Mouse (Mus musculus) intestine, embryonic 14.5 days (tissue): ENCODE measurements at regions not wholly inside any gene's neighbourhood (a gene's known extent, or its start where the extent isn't known, plus 50 kb on each side); places are given as distances from the start of the nearest gene placed in this dataset.

Experiments used
- ATAC-seq: fragments of 200-750 bp; cut with Nextera tagmentation; replicated peaks from 2 replicates; pipeline ENCODE4 v1.8.0; 2017; ENCODE audit warnings: low read depth, moderate number of reproducible peaks, moderate TSS enrichment, moderate library complexity; ENCODE audit not compliant: low FRiP score, low TSS enrichment
- DNase-seq: peaks from one replicate; pipeline ENCODE4 v3.0.0-alpha.2; 2018; ENCODE audit warnings: low spot score
- H3K27ac ChIP-seq: fragments of 300-500 bp; sonication (generic); 2 replicates; pipeline ENCODE4 v1.5.1; 2014; ENCODE audit warnings: low read depth, mild to moderate bottlenecking, control low read depth
- H3K27me3 ChIP-seq: fragments of 300-500 bp; sonication (generic); replicated peaks from 2 replicates; pipeline ENCODE4 v1.6.1; 2014; ENCODE audit warnings: low read length, control low read depth; ENCODE audit not compliant: control insufficient read depth, insufficient read depth
- H3K36me3 ChIP-seq: fragments of 300-500 bp; sonication (generic); 2 replicates; pipeline ENCODE4 v1.6.1; 2014; ENCODE audit warnings: low read length, control low read depth; ENCODE audit not compliant: control insufficient read depth, insufficient read depth
- H3K4me1 ChIP-seq: fragments of 300-500 bp; sonication (generic); replicated peaks from 2 replicates; pipeline ENCODE4 v1.6.1; 2014; ENCODE audit warnings: low read length, control low read depth, mixed read lengths; ENCODE audit not compliant: control insufficient read depth, insufficient read depth
- H3K4me2 ChIP-seq: fragments of 300-500 bp; sonication (generic); 2 replicates; pipeline ENCODE4 v1.6.1; 2014; ENCODE audit warnings: low read length
- H3K4me3 ChIP-seq: fragments of 300-500 bp; sonication (generic); 2 replicates; pipeline ENCODE4 v1.5.1; 2014; ENCODE audit warnings: low read depth, low read length, control low read depth, mixed read lengths
- H3K9ac ChIP-seq: fragments of 300-500 bp; sonication (generic); 2 replicates; pipeline ENCODE4 v1.6.1; 2014; ENCODE audit warnings: mild to moderate bottlenecking, low read length
- H3K9me3 ChIP-seq: fragments of 300-500 bp; sonication (generic); 2 replicates; pipeline ENCODE4 v1.6.1; 2016; ENCODE audit warnings: low read length, control low read depth; ENCODE audit not compliant: control insufficient read depth
- WGBS: fragments of 180-500 bp; shearing (Covaris S2); extraction: QIAGEN DNeasy Blood & Tissue Kit; methylation state at CpG from one replicate; pipeline ENCODE4 v1.1.7; 2014; 5-methylcytosine and 5-hydroxymethylcytosine counted together

DNA sequence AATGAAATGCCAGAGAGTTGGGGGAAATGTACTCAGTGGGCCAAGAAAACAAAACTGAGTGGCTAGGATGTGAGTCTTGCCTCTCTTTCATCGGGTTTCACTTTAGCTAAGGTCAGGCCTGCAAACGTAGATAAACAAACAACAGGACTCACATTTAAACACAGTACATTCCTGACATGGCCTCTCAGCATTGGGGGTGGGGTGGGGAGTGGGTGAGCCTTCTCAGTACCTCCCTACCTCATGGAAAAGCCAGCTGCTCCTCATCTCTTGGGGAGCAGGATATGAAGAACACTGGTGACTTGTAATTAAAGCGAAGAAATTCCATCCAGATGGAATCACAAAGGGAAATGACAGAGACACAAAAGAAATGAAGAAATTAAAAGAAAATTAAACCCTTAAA is 119.5 kb upstream of the Dio2 start:
- H3K27ac ChIP-seq: peak overlapping the region; percentile 33; the same call in 1 of the 2 replicates

DNA sequence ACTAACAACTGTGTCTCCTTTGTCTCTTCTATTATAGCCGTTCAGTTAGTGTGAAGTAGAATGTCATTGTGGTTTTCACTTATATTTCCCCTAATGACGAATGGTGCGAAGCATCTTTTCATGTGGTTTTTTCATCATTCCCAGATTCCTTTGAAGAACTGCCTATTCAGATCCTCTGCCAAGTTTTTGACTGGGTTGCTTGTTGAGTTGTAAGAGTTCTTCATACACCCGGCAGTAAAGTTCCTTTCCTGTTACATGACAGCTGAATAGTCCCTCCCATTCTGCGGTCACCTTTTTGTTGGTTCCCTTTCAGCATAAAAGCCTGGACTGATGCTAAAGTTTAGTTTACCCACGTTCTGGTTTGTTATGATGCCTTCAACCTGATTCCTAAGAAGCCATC is 72.4 kb upstream of the Dio2 start:
- Histone ChIP-seq H3K4me3 (no peak overlapping the region), H3K9ac (no peak overlapping the region), H3K4me1 (no peaks in the 10 kb centered on the region), H3K27me3 (no peaks in the 10 kb centered on the region), H3K36me3 (no peaks in the 10 kb centered on the region), H3K27ac (no peak overlapping the region), H3K9me3 (no peaks in the 10 kb centered on the region), H3K4me2 (no peak overlapping the region)
- WGBS: 84% methylated on average over 6 of the region's 6 CpGs
- ATAC-seq (no peak), DNase-seq (no peak)

More for the DNA sequence above, 119.5 kb upstream of the Dio2 start:
- Histone ChIP-seq H3K4me3 (no peak overlapping the region), H3K9ac (no peak overlapping the region), H3K36me3 (no peaks in the 10 kb centered on the region), H3K4me1 (no peaks in the 10 kb centered on the region), H3K4me2 (no peak overlapping the region), H3K27me3 (no peaks in the 10 kb centered on the region), H3K9me3 (no peaks in the 10 kb centered on the region)
- no peak for ATAC-seq
- no peak for DNase-seq
- 24% methylated on average over 3 of the region's 3 CpGs for WGBS

DNA sequence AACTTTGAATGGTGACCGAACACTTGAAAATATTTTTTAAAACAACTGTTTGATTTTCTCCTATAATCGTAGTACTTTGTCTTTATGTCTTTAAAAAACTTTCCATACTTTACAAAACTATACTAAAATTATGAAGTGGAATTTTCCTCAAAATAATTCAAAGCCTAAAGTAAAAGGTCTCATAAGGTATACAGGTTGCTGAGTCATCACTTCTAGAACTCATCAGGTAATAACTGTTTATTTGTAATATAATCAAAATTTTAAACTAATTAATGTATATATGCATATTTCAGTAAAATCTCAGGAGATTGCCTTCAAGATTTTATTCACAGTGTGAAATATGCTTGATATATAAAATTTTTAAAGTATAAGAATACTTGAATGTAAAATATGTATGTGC is 52.3 kb upstream of the Dio2 start:
- ATAC-seq: no peak
- Histone ChIP-seq H3K9ac (no peak overlapping the region), H3K27me3 (no peaks in the 10 kb centered on the region), H3K4me3 (no peak overlapping the region), H3K9me3 (no peaks in the 10 kb centered on the region), H3K27ac (no peak overlapping the region), H3K36me3 (no peaks in the 10 kb centered on the region), H3K4me1 (no peaks in the 10 kb centered on the region), H3K4me2 (no peak overlapping the region)
- DNase-seq: no peak
- WGBS: 93% methylated on average over 2 of the region's 2 CpGs
